Mouse (Mus musculus) embryo, embryonic 10.5 days (tissue): ENCODE measurements around the gene Fam71a.

Source experiments
- DNase-seq: peaks from one replicate; pipeline ENCODE4 v3.0.0-alpha.2; 2015; ENCODE audit warnings: low spot score

Fam71a gene

DNA sequence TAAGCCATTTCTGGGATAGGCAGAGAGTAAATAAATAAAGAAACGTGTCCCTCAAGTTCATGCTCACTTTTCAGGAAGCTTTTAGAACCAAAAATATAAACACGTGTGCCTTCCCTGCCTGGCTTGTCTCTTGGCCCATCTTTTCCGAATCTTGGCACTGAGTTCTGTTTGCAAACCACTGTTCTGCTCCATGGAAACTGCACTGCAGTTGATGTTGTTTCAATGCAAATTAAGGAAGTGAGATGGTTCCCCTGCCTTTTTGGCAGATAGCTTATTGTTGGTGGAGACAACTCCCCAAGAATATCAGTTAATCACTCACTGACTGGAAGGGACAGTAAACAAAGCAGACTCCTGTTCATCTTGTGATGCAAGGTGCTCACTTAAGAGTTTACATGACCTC, 41.9 kb downstream of the Fam71a start:
- no peak for DNase-seq

DNA sequence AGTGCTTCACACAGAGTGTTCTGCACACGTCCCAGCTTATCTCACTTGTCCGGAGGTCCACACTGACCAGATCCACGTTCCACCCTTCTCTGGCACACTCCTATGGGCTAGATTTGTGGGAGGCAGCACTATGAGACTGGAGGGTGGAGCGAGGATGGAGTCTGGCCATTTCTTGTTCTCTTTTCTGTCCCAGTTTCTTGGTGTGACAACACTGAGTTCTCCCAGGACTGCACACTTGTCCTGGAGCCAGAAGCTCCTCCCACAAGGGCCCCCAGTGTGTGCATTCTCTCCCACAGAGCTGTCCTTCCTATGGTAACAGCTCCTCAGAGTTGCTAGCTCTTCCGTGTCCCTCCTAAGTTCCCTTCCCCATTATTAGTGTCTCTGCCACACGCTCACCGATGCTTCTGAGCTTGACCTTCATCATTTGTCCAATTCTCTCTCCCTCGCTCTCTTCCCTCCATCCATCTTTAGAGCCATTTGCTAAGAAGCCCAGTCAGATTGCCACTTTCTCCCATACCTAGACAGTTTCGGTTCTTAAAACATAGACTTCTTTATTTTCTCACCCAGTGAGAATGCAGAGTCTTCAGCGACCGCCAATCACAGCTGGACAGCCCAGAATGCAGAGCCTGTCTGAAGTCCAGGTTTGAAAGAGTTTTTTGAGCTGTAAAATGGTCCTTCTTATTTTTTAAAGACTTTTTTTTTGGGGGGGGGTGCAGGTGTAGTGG, 48.9 kb downstream of the Fam71a start:
- DNase-seq: no peak

DNA sequence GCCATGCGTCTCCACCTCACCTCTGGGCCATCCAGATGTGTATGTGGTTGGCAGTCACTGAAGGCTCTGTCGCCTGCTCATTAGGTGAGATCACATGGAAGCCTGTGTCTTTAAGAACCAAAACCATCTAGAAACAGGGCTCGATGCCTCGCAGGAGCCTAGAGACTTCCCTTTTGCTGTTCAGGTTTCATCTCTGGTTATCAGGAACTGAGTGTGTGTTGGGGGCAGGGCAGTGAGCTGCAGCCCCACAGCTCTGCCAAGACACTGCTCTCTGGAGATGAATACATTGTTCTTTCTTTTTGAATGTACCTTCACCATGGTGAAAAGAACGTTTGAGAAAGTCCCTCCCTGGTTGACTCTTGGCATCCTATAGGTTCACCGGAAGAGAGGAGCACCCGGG, 49.7 kb downstream of the Fam71a start:
- DNase-seq: no peak
